Mouse (Mus musculus): Measurements from ENCODE around the gene Atf7. TPM values are rescaled to one million over a fixed set of nuclear protein-coding genes. Genes with fewer than 3 reads are reported as not detected.

The Atf7 gene
- total RNA-seq, 2 experiments from 2014 or later, result 35.3 to 39.2 TPM

- no peak for DNase-seq (ENCODE audit: extremely low spot score in 1 of 2, low spot score in 2 of 2)
- intact Hi-C loops (cut with DNase I), result no loop called here
- H3K27ac ChIP-seq, result 0 out of 2 replicates have a peak overlapping the region, but pooled peaks have one; percentile 4
- no peak for TF ChIP-seq CTCF (IDR thresholded peaks at IDR 0.05)
- no peak overlapping the region for H3K4me3 ChIP-seq
Measured at GRCm38 (mm10) chr15:102576972-102577371, 48.3 kb downstream of the Atf7 start.

- peak overlapping the region; percentile 4; the same call in 1 of the 2 replicates for H3K27ac ChIP-seq
- DNase-seq (ENCODE audit: extremely low spot score in 1 of 2, low spot score in 2 of 2), result no peak
Measured at GRCm38 (mm10) chr15:102572081-102572480, 53.2 kb downstream of the Atf7 start.

GRCm38 (mm10) chr15:102567849-102568248 is 57.4 kb downstream of the Atf7 start:
- DNase-seq (ENCODE audit: extremely low spot score in 1 of 2, low spot score in 2 of 2), result no peak
- intact Hi-C loops (cut with DNase I), result no loop called here
- TF ChIP-seq CTCF (IDR thresholded peaks at IDR 0.05), result no peak
- no peak overlapping the region for H3K4me3 ChIP-seq
- H3K27ac ChIP-seq, result no peak overlapping the region

More at GRCm38 (mm10) chr15:102572081-102572480, 53.2 kb downstream of the Atf7 start:
- H3K4me3 ChIP-seq, result no peak overlapping the region
- intact Hi-C loops (cut with DNase I), result no loop called here
- TF ChIP-seq CTCF (IDR thresholded peaks at IDR 0.05), result no peak

- H3K27ac ChIP-seq, result no peak overlapping the region
- no peak for TF ChIP-seq CTCF (IDR thresholded peaks at IDR 0.05)
- intact Hi-C loops (cut with DNase I), result no loop called here
- H3K4me3 ChIP-seq, result no peak overlapping the region
- no peak for DNase-seq (ENCODE audit: extremely low spot score in 1 of 2, low spot score in 2 of 2)
Measured at GRCm38 (mm10) chr15:102563681-102564080, 61.6 kb downstream of the Atf7 start.

- no peak for DNase-seq (ENCODE audit: extremely low spot score in 1 of 2, low spot score in 2 of 2)
- Histone ChIP-seq H3K27ac (no peak overlapping the region), H3K4me3 (no peak overlapping the region)
- TF ChIP-seq CTCF (IDR thresholded peaks at IDR 0.05), result no peak
- intact Hi-C loops (cut with DNase I), result no loop called here
Measured at GRCm38 (mm10) chr15:102563061-102563460, 62.2 kb downstream of the Atf7 start.

GRCm38 (mm10) chr15:102562491-102562890 is 62.8 kb downstream of the Atf7 start:
- DNase-seq (ENCODE audit: extremely low spot score in 1 of 2, low spot score in 2 of 2), result no peak
- TF ChIP-seq CTCF (IDR thresholded peaks at IDR 0.05), result no peak
- Histone ChIP-seq H3K4me3 (no peak overlapping the region), H3K27ac (no peak overlapping the region)
- intact Hi-C loops (cut with DNase I), result no loop called here

GRCm38 (mm10) chr15:102557580-102557979 is 67.7 kb downstream of the Atf7 start:
- DNase-seq (ENCODE audit: extremely low spot score in 1 of 2, low spot score in 2 of 2), result no peak
- intact Hi-C loops (cut with DNase I), result no loop called here
- H3K27ac ChIP-seq, result no peak overlapping the region
- H3K4me3 ChIP-seq, result no peak overlapping the region
- peak; percentile 51 for TF ChIP-seq CTCF (IDR thresholded peaks at IDR 0.05)

GRCm38 (mm10) chr15:102555581-102555980 is 69.7 kb downstream of the Atf7 start:
- intact Hi-C loops (cut with DNase I), result no loop called here
- no peak overlapping the region for H3K4me3 ChIP-seq
- DNase-seq (ENCODE audit: extremely low spot score in 1 of 2, low spot score in 2 of 2), result no peak
- no peak overlapping the region for H3K27ac ChIP-seq
- no peak for TF ChIP-seq CTCF (IDR thresholded peaks at IDR 0.05)

GRCm38 (mm10) chr15:102552599-102552998 is 72.7 kb downstream of the Atf7 start:
- Histone ChIP-seq H3K27ac (no peak overlapping the region), H3K4me3 (no peak overlapping the region)
- no peak for DNase-seq (ENCODE audit: extremely low spot score in 1 of 2, low spot score in 2 of 2)
- no peak; the same call in 1 of the 2 replicates for TF ChIP-seq CTCF (IDR thresholded peaks at IDR 0.05)
- intact Hi-C loops (cut with DNase I), result no loop called here

- TF ChIP-seq CTCF (IDR thresholded peaks at IDR 0.05), result no peak
- peak overlapping the region; percentile 88 for H3K27ac ChIP-seq
- H3K4me3 ChIP-seq, result no peak overlapping the region
- DNase-seq (ENCODE audit: extremely low spot score in 1 of 2, low spot score in 2 of 2), result no peak
- intact Hi-C loops (cut with DNase I), result loop anchor here (2.0 kb wide), 1 partner anchor 123 kb away; no protein-coding TSS in a partner anchor
Measured at GRCm38 (mm10) chr15:102547478-102547877, 77.8 kb downstream of the Atf7 start.

GRCm38 (mm10) chr15:102546677-102547427 is 78.4 kb downstream of the Atf7 start:
- TF ChIP-seq CTCF (IDR thresholded peaks at IDR 0.05), result no peak
- H3K27ac ChIP-seq, result peak overlapping the region; percentile 88
- H3K4me3 ChIP-seq, result no peak overlapping the region
- intact Hi-C loops (cut with DNase I), result loop anchor here (1.0 to 2.0 kb wide), 2 partner anchors 29 to 124 kb away; partner anchors contain the start of gene Tarbp2
- peak; percentile 73 to 83 for DNase-seq (ENCODE audit: extremely low spot score in 1 of 2, low spot score in 2 of 2)

GRCm38 (mm10) chr15:102546246-102546645 is 79.0 kb downstream of the Atf7 start:
- no peak for TF ChIP-seq CTCF (IDR thresholded peaks at IDR 0.05)
- no peak for DNase-seq (ENCODE audit: extremely low spot score in 1 of 2, low spot score in 2 of 2)
- intact Hi-C loops (cut with DNase I), result loop anchor here (1.0 to 2.0 kb wide), 2 partner anchors 28 to 125 kb away; partner anchors contain the start of gene Tarbp2
- Histone ChIP-seq H3K4me3 (no peak overlapping the region), H3K27ac (peak overlapping the region; percentile 88; the same call in 1 of the 2 replicates)

Data from left cerebral cortex, adult 2 months (tissue).